Mouse (Mus musculus) forebrain, embryonic 16.5 days (tissue): ENCODE measurements at regions not wholly inside any gene's neighbourhood (a gene's known extent, or its start where the extent isn't known, plus 50 kb on each side); places are given as distances from the start of the nearest gene placed in this dataset.
"Not testable (repeated sequence)": the region's sequence is repeated elsewhere in the genome, so short reads cannot be mapped to it uniquely, and the experiment has no call there.

ENCODE experiments used
- ATAC-seq: fragments of 200-750 bp; cut with Nextera tagmentation; 2 replicates; pipeline ENCODE4 v1.8.0; 2017; ENCODE audit warnings: mild to moderate bottlenecking, moderate library complexity
- H3K27ac ChIP-seq: fragments of 300-500 bp; sonication (generic); 2 replicates; pipeline ENCODE4 v1.5.1; 2014; ENCODE audit warnings: low read length, control low read depth
- H3K27me3 ChIP-seq: fragments of 300-500 bp; sonication (generic); replicated peaks from 2 replicates; pipeline ENCODE4 v1.6.1; 2014; ENCODE audit warnings: low read length; ENCODE audit not compliant: control insufficient read depth, insufficient read depth
- H3K36me3 ChIP-seq: fragments of 300-500 bp; sonication (generic); 2 replicates; pipeline ENCODE4 v1.6.1; 2014; ENCODE audit not compliant: control insufficient read depth, insufficient read depth
- H3K4me1 ChIP-seq: fragments of 300-500 bp; sonication (generic); replicated peaks from 2 replicates; pipeline ENCODE4 v1.6.1; 2014; ENCODE audit warnings: low read length; ENCODE audit not compliant: control insufficient read depth, insufficient read depth
- H3K4me2 ChIP-seq: fragments of 300-500 bp; sonication (generic); 2 replicates; pipeline ENCODE4 v1.6.1; 2014; ENCODE audit warnings: mild to moderate bottlenecking, low read length, control low read depth
- H3K4me3 ChIP-seq: fragments of 300-500 bp; sonication (generic); replicated peaks from 2 replicates; pipeline ENCODE4 v1.5.1; 2014; ENCODE audit warnings: mild to moderate bottlenecking, low read length, control low read depth
- H3K9ac ChIP-seq: fragments of 300-500 bp; sonication (generic); replicated peaks from 2 replicates; pipeline ENCODE4 v1.6.1; 2014; ENCODE audit warnings: low read depth, low read length, control low read depth
- H3K9me3 ChIP-seq: fragments of 300-500 bp; sonication (generic); 2 replicates; pipeline ENCODE4 v1.6.1; 2016; ENCODE audit warnings: low read length; ENCODE audit not compliant: control insufficient read depth
- WGBS: fragments of 180-500 bp; shearing (Covaris S2); extraction: QIAGEN DNeasy Blood & Tissue Kit; methylation state at CpG from one replicate; pipeline ENCODE4 v1.1.7; 2014; 5-methylcytosine and 5-hydroxymethylcytosine counted together

- not testable (repeated sequence) for ATAC-seq, H3K36me3 ChIP-seq, H3K27me3 ChIP-seq, H3K9ac ChIP-seq, H3K4me1 ChIP-seq, H3K9me3 ChIP-seq, H3K4me2 ChIP-seq, H3K27ac ChIP-seq, H3K4me3 ChIP-seq
- WGBS: 77% methylated on average over 3 of the region's 3 CpGs
Measured at GRCm38 (mm10) chr16:21102033-21102432, 51.8 kb downstream of the Teddm3 start.

GRCm38 (mm10) chr16:21100126-21100525 is 53.7 kb downstream of the Teddm3 start:
- 81% methylated on average over 2 of the region's 2 CpGs for WGBS
- H3K27ac ChIP-seq, ATAC-seq, H3K27me3 ChIP-seq, H3K9ac ChIP-seq, H3K4me3 ChIP-seq, H3K4me1 ChIP-seq, H3K4me2 ChIP-seq, H3K36me3 ChIP-seq, H3K9me3 ChIP-seq: not testable (repeated sequence)

- WGBS: 70% methylated on average over 5 of the region's 5 CpGs
- no peak for ATAC-seq
- no peaks in the 10 kb centered on the region for H3K9me3 ChIP-seq
Measured at GRCm38 (mm10) chr16:21074779-21075148, 79.0 kb downstream of the Teddm3 start.

GRCm38 (mm10) chr16:21074082-21074778 is 79.6 kb downstream of the Teddm3 start:
- peak; percentile 82 for ATAC-seq
- not testable (repeated sequence) for H3K9me3 ChIP-seq, H3K27ac ChIP-seq, H3K4me3 ChIP-seq, H3K4me2 ChIP-seq, H3K9ac ChIP-seq, H3K36me3 ChIP-seq, H3K4me1 ChIP-seq, H3K27me3 ChIP-seq
- WGBS: 29% methylated on average over 8 of the region's 10 CpGs

More at GRCm38 (mm10) chr16:21074779-21075148, 79.0 kb downstream of the Teddm3 start:
- Histone ChIP-seq H3K27me3 (no peaks in the 10 kb centered on the region), H3K36me3 (no peaks in the 10 kb centered on the region), H3K27ac (no peak overlapping the region), H3K4me1 (no peaks in the 10 kb centered on the region), H3K4me3 (no peak overlapping the region), H3K9ac (no peak overlapping the region), H3K4me2 (no peak overlapping the region)

GRCm38 (mm10) chr16:21060211-21060610 is 93.6 kb downstream of the Teddm3 start:
- Histone ChIP-seq H3K27me3 (no peaks in the 10 kb centered on the region), H3K36me3 (no peaks in the 10 kb centered on the region), H3K9me3 (no peaks in the 10 kb centered on the region), H3K4me3 (no peak overlapping the region), H3K4me1 (no peaks in the 10 kb centered on the region), H3K27ac (no peak overlapping the region), H3K4me2 (no peak overlapping the region), H3K9ac (no peak overlapping the region)
- 86% methylated on average over 2 of the region's 2 CpGs for WGBS
- ATAC-seq: no peak

GRCm38 (mm10) chr16:21054772-21055171 is 99.0 kb downstream of the Teddm3 start:
- no peak overlapping the region for H3K9ac ChIP-seq
- H3K4me1 ChIP-seq: no peaks in the 10 kb centered on the region
- peaks cover 4% of the 10 kb centered on the region; the same call in 1 of the 2 replicates for H3K9me3 ChIP-seq
- ATAC-seq: no peak
- no peaks in the 10 kb centered on the region for H3K36me3 ChIP-seq
- H3K4me2 ChIP-seq: no peak overlapping the region
- H3K27me3 ChIP-seq: no peaks in the 10 kb centered on the region
- no peak overlapping the region for H3K27ac ChIP-seq
- no peak overlapping the region for H3K4me3 ChIP-seq

GRCm38 (mm10) chr16:21022087-21022486 is 131.7 kb downstream of the Teddm3 start:
- not testable (repeated sequence) for H3K9ac ChIP-seq, H3K36me3 ChIP-seq, H3K4me2 ChIP-seq, H3K27me3 ChIP-seq, H3K9me3 ChIP-seq, ATAC-seq, H3K27ac ChIP-seq, H3K4me1 ChIP-seq, H3K4me3 ChIP-seq
- WGBS: 91% methylated on average over 1 of the region's 1 CpGs

GRCm38 (mm10) chr16:21004871-21005270 is 148.9 kb downstream of the Teddm3 start:
- no peak overlapping the region for H3K4me2 ChIP-seq
- no peaks in the 10 kb centered on the region for H3K27me3 ChIP-seq
- no peak overlapping the region for H3K4me3 ChIP-seq
- no peaks in the 10 kb centered on the region for H3K36me3 ChIP-seq
- H3K27ac ChIP-seq: no peak overlapping the region
- peaks cover 2% of the 10 kb centered on the region; the same call in 1 of the 2 replicates for H3K9me3 ChIP-seq
- H3K9ac ChIP-seq: no peak overlapping the region
- no peak for ATAC-seq
- H3K4me1 ChIP-seq: no peaks in the 10 kb centered on the region

GRCm38 (mm10) chr16:21001126-21001525 is 152.7 kb downstream of the Teddm3 start:
- no peak for ATAC-seq
- no peak overlapping the region for H3K9ac ChIP-seq
- H3K27me3 ChIP-seq: no peaks in the 10 kb centered on the region
- no peak overlapping the region for H3K4me2 ChIP-seq
- H3K4me3 ChIP-seq: no peak overlapping the region
- no peaks in the 10 kb centered on the region for H3K4me1 ChIP-seq
- H3K27ac ChIP-seq: no peak overlapping the region
- H3K36me3 ChIP-seq: no peaks in the 10 kb centered on the region
- 93% methylated on average over 1 of the region's 1 CpGs for WGBS
- H3K9me3 ChIP-seq: peaks cover 2% of the 10 kb centered on the region; the same call in 1 of the 2 replicates

- no peak overlapping the region for H3K9ac ChIP-seq
- no peak for ATAC-seq
- no peak overlapping the region for H3K27ac ChIP-seq
- no peaks in the 10 kb centered on the region for H3K36me3 ChIP-seq
- H3K9me3 ChIP-seq: no peaks in the 10 kb centered on the region
- no peaks in the 10 kb centered on the region for H3K4me1 ChIP-seq
- no peak overlapping the region for H3K4me2 ChIP-seq
- 86% methylated on average over 2 of the region's 2 CpGs for WGBS
- H3K4me3 ChIP-seq: no peak overlapping the region
- no peaks in the 10 kb centered on the region for H3K27me3 ChIP-seq
Measured at GRCm38 (mm10) chr16:20990524-20990923, 163.3 kb downstream of the Teddm3 start.
